Mouse (Mus musculus): ENCODE data around the gene Nid1.
"Not testable (repeated sequence)": the region's sequence is repeated elsewhere in the genome, so short reads cannot be mapped to it uniquely, and the experiment has no call there.

The Nid1 gene

DNA sequence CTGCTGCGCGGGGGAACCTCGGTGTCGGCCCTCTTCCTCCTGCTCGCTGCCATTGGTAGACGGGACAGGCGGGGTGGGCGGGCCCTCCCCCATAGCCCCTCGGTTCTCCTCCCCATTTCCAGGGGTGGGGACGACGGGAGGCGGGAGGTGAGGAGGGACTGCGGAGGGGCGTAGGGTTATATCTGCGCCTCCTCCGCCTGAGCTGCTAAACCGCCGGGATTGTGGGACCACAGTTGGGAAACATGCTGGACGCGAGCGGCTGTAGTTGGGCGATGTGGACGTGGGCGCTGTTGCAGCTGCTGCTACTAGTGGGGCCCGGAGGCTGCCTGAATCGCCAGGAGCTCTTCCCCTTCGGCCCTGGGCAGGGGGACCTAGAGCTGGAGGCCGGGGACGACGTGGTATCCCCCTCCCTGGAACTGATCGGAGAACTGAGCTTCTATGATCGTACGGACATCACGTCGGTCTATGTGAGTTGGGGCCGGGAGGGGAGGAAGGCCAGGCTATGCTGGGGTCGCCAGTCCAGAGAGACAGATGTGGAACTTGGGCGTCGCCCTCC lies at the start of gene Nid1:
TSS of gene Nid1 (plus strand) at position 92 of the 556 bp plus-strand sequence.
- not testable (repeated sequence) for DNase-seq (ENCODE audit: low spot score in 2 of 2)

DNA sequence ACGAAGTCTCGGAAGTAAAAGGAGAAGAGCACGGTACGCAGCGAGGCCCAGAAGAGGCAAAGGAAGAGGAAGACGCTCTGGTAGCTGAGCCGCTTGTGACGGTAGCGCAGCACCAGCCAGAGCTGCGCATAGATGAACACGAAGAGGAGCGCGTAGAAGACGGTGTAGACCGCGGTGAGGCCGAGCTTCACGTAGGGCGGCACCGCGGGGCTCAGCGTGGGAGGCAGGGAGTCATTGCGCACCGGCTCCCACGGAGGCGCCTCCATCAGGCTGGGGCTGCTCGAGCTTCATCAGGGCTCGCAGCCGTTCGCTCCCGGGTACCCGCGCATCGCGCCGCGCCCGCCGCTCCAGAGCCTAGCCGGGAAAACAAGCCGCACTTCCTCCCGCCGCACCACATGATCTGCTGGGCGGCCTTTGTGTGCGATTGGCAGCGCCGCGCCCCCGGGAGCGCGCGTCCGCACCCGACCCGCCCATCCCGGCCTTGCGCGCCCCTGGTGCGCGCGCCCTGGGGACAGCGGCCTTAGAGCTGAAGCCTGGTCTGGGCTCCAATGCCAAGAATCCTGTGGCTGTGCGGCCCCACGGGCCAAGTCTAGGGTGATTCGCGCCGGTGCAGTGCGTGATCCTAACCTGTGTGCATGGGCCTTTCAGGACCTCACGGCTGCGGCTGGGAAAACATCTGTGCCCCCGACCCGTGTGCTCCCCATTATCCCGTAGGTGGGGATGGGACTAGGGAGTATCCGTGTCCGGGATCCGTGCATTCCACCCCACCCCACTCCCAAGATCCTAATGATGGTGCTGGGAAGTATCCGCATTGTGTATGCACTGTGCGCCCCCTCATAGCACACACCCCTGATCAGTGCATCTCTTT lies 43.9 kb upstream of the Nid1 start, which contains the start of gene Gpr137b:
TSS of gene Gpr137b (minus strand) at position 787 of the 868 bp plus-strand sequence.
- DNase-seq (ENCODE audit: low spot score in 2 of 2), result peak; percentile 51 to 67

DNA sequence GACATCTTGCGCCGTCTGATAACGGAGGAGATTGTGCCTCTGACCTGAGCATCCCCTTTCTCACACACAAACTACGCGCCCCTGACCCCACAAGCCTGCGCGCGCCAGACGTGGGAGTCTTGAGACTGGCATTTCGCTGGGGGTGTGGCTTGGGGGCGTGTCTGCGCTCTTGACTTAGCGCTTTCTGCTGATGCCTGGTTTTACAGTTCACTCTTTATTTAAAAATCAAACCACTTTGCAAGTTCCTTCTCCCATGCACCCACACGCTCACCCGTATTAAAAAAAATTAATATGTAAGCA lies 43.3 kb upstream of the Nid1 start:
- peak in 1 of 2 experiments; percentile 39 for DNase-seq (ENCODE audit: low spot score in 2 of 2)

DNA sequence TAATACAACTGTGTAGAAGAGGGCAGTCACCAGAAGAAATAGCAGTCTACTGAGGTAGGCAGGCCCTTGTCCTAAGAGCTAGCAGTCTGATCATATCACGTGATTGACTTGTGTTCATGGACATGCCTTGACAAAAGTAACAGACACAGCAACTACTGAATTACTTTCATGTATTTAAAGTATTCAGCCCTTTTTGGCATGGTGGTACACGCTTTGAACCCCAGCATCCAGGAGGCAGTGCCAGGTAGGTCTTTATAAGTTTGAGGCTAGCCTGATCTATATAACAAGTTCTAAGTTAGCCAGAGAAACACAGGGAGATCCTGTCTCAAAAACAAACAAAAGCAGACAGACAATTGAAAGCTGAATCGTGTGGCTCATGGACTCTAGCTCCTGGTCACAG lies 36.5 kb upstream of the Nid1 start:
- not testable (repeated sequence) for DNase-seq (ENCODE audit: low spot score in 2 of 2)

DNA sequence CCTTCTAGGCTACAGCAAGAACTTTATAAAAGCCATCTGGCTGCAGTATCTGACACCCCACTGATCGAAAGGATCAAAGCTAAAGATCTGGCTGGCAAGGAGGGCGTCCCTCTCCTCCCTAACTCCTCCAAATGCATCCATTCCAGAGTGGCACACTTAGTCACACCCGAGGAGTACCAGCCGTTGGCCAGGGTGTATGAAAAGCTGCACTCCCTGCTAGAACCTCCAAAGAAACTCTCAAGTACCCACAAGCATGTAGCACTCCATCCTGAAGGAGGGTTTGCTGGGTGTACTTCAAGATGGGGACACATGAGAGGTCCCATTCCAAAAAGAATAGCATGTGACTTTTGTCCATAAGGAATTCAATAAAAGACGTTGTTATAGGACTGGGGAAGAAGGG lies 34.5 kb upstream of the Nid1 start:
- not testable (repeated sequence) for DNase-seq (ENCODE audit: low spot score in 2 of 2)

DNA sequence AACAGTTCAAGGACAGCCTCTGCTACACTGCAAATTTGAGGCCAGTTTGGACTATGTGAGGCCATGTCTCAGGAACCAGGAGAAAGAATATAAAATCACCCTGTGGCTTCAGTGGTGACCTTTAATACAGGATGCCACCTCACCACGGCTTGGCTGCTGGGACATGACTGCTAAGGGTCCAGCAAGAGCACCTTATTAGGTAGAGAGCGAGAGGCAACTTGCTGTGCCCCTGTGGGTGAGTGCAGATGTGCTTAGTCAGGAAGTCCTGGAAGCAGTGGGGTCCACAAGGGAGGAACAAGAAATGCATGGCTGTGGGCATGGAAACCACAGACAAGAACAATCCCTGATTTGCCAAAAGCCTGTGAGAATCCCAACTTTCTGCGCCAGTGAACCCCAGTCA lies 34.0 kb upstream of the Nid1 start:
- not testable (repeated sequence) for DNase-seq (ENCODE audit: low spot score in 2 of 2)

DNA sequence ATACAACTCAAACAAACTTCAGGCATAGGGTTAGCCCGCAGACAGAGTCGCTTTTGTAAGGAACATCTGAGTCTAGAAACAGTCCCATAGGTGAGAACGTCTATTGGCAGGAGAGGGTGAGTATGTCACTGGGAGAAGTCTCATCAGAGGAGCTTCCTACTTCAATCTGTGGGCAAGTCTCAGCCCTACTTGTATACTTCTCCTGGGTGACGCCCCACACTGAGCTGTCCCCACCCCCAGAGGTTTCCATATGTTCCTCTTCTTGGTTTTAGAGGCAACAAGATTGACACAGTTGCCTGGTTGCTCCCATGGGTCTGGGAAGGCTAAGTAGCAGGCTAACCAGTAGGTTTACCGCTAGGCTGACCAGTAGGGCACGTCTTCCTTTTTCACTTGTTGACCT lies 33.5 kb upstream of the Nid1 start:
- not testable (repeated sequence) for DNase-seq (ENCODE audit: low spot score in 2 of 2)

DNA sequence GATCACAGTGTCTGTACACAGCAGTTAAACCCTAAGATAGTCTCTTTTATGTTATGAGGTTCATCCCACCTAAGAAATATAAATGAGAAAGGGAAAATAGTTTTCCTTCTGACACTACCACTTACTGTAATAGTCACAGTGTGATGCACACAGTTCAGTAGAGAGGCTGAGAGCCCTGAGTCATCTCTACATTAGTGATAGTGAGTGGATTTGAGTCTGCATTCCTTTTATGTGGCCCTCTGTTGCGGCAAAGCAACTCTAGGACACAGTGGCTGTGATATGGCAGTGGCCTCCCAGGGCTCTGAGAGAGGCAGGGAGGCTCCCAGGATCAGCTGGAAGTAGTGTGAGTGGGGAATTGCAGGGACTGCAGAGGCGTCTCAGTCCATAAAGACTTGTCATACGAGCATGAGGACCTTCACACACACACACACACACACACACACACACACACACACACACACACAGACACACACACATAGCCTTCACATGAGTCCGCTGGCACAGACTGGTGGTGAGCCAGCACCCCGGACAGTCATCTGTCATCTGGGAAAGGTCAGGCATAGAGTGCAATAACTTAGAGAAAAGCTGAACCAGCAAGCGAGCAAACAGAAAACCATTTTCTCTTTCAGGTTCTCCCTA lies 32.7 kb upstream of the Nid1 start:
- DNase-seq (ENCODE audit: low spot score in 2 of 2), result not testable (repeated sequence)

DNA sequence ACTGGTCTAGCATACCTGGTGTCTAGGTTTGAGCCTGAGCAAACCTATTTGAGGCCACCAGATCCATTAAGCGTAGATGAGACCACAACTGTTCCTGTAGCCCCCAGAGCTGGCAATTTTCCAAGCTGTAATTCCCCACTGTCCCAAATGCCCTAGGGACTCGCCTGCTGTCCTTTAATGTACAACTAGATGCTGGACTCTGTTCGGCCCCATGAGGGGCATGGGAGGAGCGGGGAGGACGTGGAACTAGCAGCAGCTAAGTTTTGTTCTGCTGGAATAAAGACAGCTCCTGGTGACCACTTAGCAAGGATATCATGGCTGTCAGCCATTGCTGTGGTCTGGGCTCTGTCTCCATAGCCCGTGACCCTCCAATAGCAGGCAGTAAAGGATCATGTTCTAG lies 31.8 kb upstream of the Nid1 start:
- DNase-seq (ENCODE audit: low spot score in 2 of 2), result not testable (repeated sequence)

DNA sequence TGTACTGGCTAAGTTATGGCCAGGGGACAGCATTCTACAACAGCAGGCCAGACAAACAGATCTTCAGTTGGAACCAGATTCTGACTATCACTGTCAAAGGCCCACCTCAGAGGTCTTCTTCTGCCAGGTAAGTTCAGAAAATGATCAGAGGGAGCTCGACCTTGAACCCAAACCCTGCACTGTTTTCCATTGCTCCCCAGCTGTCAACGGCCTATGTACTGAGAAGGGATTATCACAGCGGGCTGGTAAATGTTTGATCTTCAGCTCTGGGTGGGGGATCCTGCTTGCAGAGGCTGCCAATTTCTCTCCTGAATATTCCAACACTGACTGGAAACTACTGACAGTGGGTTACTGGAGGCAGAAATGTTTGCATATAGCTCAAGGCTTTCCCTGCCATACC lies 23.1 kb upstream of the Nid1 start:
- DNase-seq (ENCODE audit: low spot score in 2 of 2), result no peak

DNA sequence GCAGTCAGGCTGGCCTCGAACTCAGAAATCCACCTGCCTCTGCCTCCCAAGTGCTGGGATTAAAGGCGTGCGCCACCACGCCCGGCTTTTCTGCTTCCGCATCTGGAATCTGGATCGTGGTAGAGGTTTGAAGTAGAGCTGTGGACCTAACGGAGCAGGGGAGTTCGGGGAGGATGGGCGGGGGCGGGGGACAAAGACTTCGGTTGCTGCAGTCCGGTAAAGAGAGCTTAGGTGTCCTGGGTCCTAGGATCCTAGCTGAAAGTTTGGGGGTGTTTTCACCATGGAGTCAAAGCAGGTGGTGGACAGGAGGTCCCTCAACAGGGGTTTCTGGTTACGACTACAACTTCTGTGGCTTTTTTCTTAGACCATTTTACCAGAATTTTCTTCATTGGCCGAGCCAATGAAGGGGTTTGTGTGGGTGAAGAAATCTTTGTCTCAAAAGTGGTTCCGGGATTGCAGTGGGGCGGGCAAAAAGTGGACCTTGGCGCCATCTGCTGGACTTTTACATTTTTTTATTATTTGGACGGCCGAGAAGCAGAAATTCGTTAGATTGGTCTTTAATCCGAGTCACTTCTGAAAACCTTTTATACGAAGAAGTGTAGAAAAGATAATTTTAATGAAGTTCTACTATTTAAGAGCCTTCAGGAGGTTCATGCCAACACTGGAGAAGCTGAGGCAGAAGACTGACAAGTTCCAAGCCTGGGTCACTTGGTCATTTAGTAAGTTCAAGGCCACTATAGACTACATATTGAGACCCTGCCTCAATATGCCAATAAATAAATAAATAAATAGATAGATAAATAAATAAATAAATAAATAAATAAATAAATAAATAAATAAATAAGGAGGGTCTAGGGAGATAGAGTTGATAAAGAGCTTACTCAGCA lies 22.0 kb upstream of the Nid1 start:
- DNase-seq (ENCODE audit: low spot score in 2 of 2), result peak; percentile 64 to 67

DNA sequence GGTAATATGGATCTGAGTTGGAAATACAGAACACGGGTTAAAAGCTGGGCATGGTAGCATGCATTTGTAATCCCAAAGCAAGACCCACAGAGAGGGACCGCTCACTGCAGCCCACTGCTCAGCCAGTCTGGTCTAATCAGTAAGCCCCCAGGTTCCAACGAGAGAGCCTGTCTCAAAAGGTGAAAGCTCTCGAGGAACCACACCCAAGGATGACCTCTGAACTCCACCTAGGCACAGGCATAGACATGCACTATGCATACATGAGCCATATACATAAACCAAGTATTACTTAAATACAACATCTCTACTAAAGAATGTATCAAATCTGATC lies 21.4 kb upstream of the Nid1 start:
- DNase-seq (ENCODE audit: low spot score in 2 of 2), result not testable (repeated sequence)

DNA sequence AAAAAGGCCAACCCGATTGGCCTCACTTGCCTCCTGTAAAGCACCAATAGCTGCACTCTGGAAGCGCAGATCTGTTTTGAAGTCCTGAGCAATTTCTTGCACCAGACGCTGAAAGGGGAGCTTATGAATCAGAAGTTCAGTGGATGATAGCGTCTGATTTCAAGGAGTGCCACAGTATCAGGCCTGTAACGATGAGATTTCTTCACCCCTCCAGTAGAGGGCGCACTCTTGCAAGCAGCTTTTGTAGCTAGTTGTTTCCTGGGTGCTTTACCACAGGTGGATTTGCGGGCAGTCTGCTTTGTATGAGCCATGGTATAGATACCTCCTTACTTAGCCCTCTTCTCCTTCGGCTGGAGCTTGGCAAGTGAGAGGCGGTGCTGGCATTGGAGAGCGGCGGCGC lies 18.5 kb upstream of the Nid1 start:
- DNase-seq (ENCODE audit: low spot score in 2 of 2), result not testable (repeated sequence)

DNA sequence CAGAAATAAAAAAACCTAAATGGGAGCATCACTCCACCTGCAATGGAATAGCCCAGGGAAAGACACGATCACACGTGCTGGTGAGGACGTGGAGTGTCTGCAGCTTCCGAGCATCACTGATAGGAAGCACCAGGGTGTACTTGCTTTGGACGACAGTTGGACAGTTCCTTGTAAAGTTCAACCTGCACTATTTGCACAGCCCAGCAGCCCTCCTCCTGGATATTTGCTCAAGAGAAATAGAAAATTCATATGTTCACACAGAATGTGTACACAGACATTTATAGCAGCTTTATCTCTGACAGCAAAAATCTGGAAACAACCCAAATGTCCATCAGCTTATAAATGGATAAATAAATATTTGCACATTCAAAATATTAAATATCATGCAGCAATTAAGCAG lies 14.1 kb upstream of the Nid1 start:
- DNase-seq (ENCODE audit: low spot score in 2 of 2), result not testable (repeated sequence)

DNA sequence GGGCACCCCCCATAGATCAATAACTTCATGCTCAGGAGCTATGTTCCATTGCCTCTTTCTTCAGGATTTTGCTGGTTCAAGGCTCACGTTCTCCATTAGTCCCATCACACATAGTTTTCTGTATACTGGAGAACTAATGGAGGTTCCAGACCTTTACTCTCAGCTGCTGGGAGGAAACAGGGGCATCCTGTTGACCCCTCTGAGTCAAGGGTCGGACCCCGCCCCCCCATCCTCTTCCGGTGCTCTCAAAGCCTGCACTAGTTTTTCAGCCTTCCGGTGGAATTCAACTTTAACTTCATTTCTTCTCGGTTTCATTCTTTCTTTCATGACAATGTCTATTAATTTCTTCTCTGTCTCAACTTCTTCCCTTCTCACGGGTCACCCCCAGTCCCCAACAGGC lies 1.2 kb upstream of the Nid1 start:
- not testable (repeated sequence) for DNase-seq (ENCODE audit: low spot score in 2 of 2)

DNA sequence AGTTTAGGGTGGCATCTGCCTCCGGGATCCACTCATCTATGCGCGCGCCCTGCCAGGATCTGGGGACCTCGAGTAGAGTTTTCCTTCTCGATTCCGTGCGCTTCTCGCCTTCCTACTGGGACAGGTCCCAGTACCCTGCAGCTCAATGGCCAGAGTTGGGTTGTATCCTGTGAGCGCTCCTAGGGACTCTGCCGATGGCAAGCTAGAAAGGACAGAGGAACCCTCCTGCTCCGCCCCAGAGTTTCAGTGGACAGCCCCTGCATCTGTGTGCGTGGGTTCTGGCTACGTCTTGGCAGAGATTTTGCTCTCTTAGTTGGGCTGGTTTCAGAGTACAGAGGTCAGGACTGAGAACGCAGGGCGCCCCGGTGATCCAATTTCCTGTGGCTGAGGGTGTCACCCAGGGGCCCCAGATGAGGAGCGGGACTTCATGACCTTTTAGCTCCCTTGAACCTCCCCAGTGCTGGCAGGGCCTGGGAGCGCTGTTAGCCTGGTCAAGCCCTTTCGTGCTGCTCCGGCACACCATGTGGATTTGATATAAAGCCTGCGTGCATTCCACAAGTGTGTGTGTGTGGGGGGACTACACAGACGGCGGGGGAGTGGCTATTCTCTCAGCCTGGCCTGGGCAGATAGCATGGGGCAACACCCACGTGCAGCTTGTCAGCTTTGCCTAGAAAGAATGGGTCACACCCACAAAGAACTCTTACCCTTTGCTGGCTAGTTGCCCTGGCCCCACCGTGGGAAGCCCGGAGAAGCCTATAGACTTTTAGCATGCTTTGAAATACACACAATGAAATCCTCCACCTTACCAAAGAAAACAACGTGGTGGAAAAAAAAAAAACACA lies 982 bp downstream of the Nid1 start:
- not testable (repeated sequence) for DNase-seq (ENCODE audit: low spot score in 2 of 2)

DNA sequence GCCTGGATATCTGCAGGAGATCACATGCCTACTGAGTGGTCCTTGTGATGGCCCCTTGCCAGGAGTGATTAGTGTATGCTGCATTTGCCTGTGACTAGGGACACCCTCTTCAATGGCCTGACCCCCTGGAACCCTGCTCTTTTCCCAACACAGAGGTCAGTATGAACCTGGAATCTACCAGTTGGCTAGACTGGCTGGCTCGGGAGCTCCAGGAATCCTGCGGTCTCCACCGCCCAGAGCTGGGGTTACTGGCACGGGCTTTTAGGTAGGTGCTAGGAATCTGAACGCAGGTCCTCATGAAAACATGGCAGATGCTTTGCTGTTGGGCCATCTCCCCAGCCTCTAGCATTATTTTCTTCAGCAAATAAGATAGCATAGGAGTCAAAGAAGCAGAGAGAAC lies 8.2 kb downstream of the Nid1 start:
- DNase-seq (ENCODE audit: low spot score in 2 of 2), result not testable (repeated sequence)

DNA sequence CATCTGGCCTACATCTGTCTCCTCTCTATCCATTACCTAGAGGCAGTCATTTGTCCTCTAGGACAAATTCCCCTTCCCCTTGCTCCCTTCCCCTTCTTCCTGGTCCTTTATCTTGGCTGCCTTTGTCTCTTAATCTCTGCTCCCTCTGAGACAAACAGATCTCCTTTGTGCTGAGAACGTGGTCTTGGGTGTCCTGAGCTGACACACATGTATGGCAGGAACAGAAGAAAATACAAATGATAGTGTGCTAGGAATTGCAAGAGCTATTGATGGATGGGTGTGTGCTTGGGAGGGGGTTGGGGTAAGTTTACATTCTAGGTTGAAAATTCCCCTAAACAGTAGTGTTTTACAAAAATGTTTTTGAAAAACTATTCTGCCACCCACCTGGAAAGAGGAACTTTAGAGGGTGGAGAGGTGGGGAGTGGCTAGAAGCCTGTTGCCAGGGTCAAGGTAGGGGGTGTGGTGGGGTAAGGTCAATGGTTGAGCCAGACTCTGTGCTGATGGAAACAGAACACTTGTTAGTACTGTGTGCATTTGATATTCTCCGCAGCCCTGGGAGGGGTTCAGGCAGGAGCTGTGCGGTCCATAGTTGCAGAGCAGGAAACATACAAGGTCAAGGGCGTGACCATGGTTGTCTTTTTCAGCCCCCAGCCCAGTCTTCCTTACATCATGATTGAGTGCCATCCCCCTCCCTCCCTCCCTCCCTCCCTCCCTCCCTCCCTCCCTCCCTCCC lies 9.5 kb downstream of the Nid1 start:
- DNase-seq (ENCODE audit: low spot score in 2 of 2), result not testable (repeated sequence)

DNA sequence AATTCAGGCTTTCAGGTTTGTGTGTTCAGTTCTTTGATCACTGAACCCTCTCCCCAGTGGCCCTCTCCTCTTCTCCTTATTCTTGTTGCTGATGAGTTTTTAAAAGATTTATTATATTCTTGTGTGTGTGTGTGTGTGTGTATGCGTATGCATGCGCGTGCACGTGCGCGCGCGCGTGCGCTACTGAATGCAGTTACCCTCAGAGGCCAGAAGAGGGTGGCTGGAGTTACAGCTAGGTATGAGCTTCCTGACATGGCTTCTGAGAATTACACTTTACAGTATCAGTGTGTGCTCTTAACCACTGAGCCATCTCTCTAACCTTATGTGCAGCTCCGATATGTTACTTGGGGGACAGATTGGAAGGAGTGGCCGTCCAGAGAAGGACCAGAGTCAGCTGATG lies 12.6 kb downstream of the Nid1 start:
- DNase-seq (ENCODE audit: low spot score in 2 of 2), result not testable (repeated sequence)

DNA sequence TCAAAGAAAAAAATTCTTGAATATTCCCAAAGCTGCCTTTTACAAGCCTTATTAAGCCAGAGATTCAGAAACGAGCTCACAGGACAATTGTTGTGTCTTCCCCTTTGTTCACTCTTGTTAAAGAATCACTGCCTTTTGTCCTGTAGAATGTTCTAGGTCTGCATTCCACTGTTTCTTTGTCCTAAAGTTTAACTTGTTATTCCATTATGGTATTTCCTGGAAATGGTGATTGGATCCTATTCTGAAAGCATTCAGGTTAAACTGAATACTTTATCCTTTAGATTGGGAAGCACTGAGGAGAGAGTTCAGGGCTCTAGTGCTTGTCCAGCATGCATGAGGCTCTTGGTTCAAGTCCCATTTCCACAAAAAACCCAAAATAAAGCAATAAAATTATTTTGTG lies 13.6 kb downstream of the Nid1 start:
- not testable (repeated sequence) for DNase-seq (ENCODE audit: low spot score in 2 of 2)
